Mouse (Mus musculus) bone marrow macrophage, adult 2 months (primary cell): ENCODE measurements around the gene Gm20538.

Source experiments
- CTCF ChIP-seq: IDR thresholded peaks from 2 replicates; pipeline ENCODE4 v1.5.1; 2012; ENCODE audit warnings: low read depth, mild to moderate bottlenecking, low read length, moderate library complexity
- POLR2A ChIP-seq: IDR thresholded peaks from 2 replicates; pipeline ENCODE4 v1.6.1; 2012; ENCODE audit warnings: mild to moderate bottlenecking, low read depth, low read length, borderline replicate concordance

DNA sequence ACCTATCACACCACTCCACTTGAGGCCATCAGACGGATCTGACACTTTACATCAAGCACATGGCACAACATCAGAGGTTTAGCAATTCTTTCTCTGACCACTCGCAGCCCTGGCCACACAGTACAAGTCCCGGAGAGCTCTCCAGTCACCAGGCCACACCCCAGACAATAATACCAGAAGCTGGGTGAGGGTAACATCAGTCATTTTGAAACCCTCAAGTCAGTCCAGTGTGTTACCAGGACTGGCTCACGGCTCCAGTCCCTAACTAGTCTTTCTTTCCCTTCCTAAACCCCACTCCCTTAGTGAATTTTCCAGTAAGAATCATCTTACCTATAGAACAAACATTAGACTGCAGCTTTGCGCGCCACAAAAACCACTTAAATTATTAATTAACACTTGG, 22.6 kb downstream of the Gm20538 start:
- TF ChIP-seq CTCF (no peak), POLR2A (no peak)
